Mouse (Mus musculus) brain, embryonic 14.5 days (tissue): ENCODE measurements around the gene Pilra.

Source experiments
- CTCF ChIP-seq: fragments of 200-500 bp; IDR thresholded peaks from 2 replicates; pipeline ENCODE4 v1.5.1; 2012; ENCODE audit warnings: inconsistent platforms, mild to moderate bottlenecking, moderate library complexity, borderline replicate concordance; ENCODE audit not compliant: insufficient read depth, insufficient read length; ENCODE audit errors: extremely low read depth
- POLR2A ChIP-seq: fragments of 200-500 bp; IDR thresholded peaks from 2 replicates; pipeline ENCODE4 v1.6.1; 2012; ENCODE audit warnings: mild to moderate bottlenecking, inconsistent platforms, borderline replicate concordance; ENCODE audit not compliant: poor library complexity, insufficient read depth, insufficient read length, severe bottlenecking; ENCODE audit errors: extremely low read depth

GRCm38 (mm10) chr5:137817466-137818222 is 18.4 kb downstream of the Pilra start:
- TF ChIP-seq POLR2A (no peak), CTCF (no peak)
